Mouse (Mus musculus) kidney, embryonic 15.5 days (tissue): ENCODE results near the gene Slc38a10. TPM values are rescaled to one million over a fixed set of nuclear protein-coding genes. Genes with fewer than 3 reads are reported as not detected.

Source experiments
- ATAC-seq: fragments of 200-750 bp; cut with Nextera tagmentation; replicated peaks from 2 replicates; pipeline ENCODE4 v1.8.0; 2017; ENCODE audit warnings: moderate TSS enrichment; ENCODE audit not compliant: low FRiP score
- H3K27ac ChIP-seq: fragments of 300-500 bp; sonication (generic); 2 replicates; pipeline ENCODE4 v1.5.1; 2015; ENCODE audit warnings: mild to moderate bottlenecking, inconsistent platforms
- H3K27me3 ChIP-seq: fragments of 300-500 bp; sonication (generic); 2 replicates; pipeline ENCODE4 v1.6.1; 2015; ENCODE audit warnings: inconsistent platforms
- H3K36me3 ChIP-seq: fragments of 300-500 bp; sonication (generic); 2 replicates; pipeline ENCODE4 v1.6.1; 2015; ENCODE audit warnings: inconsistent platforms
- H3K4me1 ChIP-seq: fragments of 300-500 bp; sonication (generic); 2 replicates; pipeline ENCODE4 v1.6.1; 2015; ENCODE audit warnings: inconsistent platforms
- H3K4me2 ChIP-seq: fragments of 300-500 bp; sonication (generic); 2 replicates; pipeline ENCODE4 v1.6.1; 2015; ENCODE audit warnings: moderate library complexity, mild to moderate bottlenecking, inconsistent platforms
- H3K4me3 ChIP-seq: fragments of 300-500 bp; sonication (generic); replicated peaks from 2 replicates; pipeline ENCODE4 v1.5.1; 2015; ENCODE audit warnings: mild to moderate bottlenecking, inconsistent platforms
- H3K9ac ChIP-seq: fragments of 300-500 bp; sonication (generic); 2 replicates; pipeline ENCODE4 v1.6.1; 2015; ENCODE audit warnings: mild to moderate bottlenecking, inconsistent platforms
- H3K9me3 ChIP-seq: fragments of 300-500 bp; sonication (generic); replicated peaks from 2 replicates; pipeline ENCODE4 v1.6.1; 2016; ENCODE audit warnings: inconsistent platforms
- WGBS: fragments of 180-500 bp; shearing (Covaris S2); methylation state at CpG from one replicate; pipeline ENCODE4 v1.1.7; 2015; ENCODE audit warnings: mixed read lengths; 5-methylcytosine and 5-hydroxymethylcytosine counted together
- polyA plus RNA-seq: library from polyadenylated mRNA; unstranded; fragments of >200 nt; fragmentation: Nextera tagmentation; extraction: Ambion mirVana; gene quantifications from 2 replicates; pipeline ENCODE4 v1.2.1, GENCODE M21; 2015

Gene Slc38a10
- polyA plus RNA-seq, 1 experiment from 2014 or later, result 115 TPM

DNA sequence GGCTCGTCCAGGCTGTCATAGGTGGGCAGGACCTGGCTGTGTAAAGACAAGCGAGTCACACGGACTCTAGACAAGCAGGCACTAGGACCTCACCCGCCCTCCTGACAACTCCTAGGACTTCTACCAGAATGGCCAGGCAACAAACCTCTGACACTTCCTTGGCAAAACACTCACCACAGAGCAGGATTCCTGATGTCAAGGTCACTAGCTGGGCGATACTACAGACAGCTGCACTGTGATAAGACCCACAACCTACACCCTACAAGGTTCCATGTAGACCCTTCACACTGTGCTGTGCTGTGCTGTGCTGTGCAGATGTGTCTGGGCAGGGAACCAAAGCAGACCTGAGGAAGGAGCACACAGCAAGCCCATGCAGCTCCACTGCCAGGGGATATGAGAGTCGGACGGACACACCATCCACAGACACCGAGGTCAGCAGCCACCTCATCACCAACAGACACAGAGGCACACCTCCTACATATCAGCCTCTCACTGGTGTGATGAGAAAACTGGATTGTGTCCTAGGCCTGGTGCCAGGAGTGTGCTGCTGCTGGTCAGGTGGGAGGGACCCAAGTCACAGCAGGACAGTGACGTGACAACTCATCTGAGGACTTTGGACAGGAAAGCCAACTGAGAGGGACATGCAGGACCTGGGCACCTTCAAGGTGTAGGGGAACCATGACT is 16.2 kb downstream of the Slc38a10 start:
- no peaks in the 10 kb centered on the region for H3K9me3 ChIP-seq
- no peak for ATAC-seq
- H3K27me3 ChIP-seq, result no peaks in the 10 kb centered on the region
- 87% methylated on average over 9 of the region's 9 CpGs for WGBS
- peaks cover 66% of the 10 kb centered on the region for H3K36me3 ChIP-seq
- no peak overlapping the region for H3K9ac ChIP-seq
- no peak overlapping the region for H3K4me3 ChIP-seq
- H3K4me2 ChIP-seq, result no peak overlapping the region
- H3K27ac ChIP-seq, result no peak overlapping the region
- peaks cover 23% of the 10 kb centered on the region for H3K4me1 ChIP-seq

- 92% methylated on average over 5 of the region's 5 CpGs for WGBS
- ATAC-seq, result no peak
Observed at GRCm38 (mm10) chr11:120134148-120134547, 17.0 kb downstream of the Slc38a10 start.

GRCm38 (mm10) chr11:120129281-120129680 is 21.9 kb downstream of the Slc38a10 start:
- H3K4me1 ChIP-seq, result no peaks in the 10 kb centered on the region
- H3K36me3 ChIP-seq, result peaks cover 85% of the 10 kb centered on the region
- H3K9ac ChIP-seq, result no peak overlapping the region
- WGBS, result 72% methylated on average over 7 of the region's 7 CpGs
- H3K27me3 ChIP-seq, result no peaks in the 10 kb centered on the region
- H3K9me3 ChIP-seq, result no peaks in the 10 kb centered on the region
- H3K4me3 ChIP-seq, result no peak overlapping the region
- H3K4me2 ChIP-seq, result no peak overlapping the region
- no peak overlapping the region for H3K27ac ChIP-seq
- ATAC-seq, result no peak

More at GRCm38 (mm10) chr11:120134148-120134547, 17.0 kb downstream of the Slc38a10 start:
- Histone ChIP-seq H3K9ac (no peak overlapping the region), H3K4me1 (peaks cover 23% of the 10 kb centered on the region), H3K4me3 (no peak overlapping the region), H3K36me3 (peaks cover 67% of the 10 kb centered on the region), H3K4me2 (no peak overlapping the region), H3K27ac (no peak overlapping the region), H3K9me3 (no peaks in the 10 kb centered on the region), H3K27me3 (no peaks in the 10 kb centered on the region)

- no peaks in the 10 kb centered on the region for H3K27me3 ChIP-seq
- ATAC-seq, result no peak
- no peak overlapping the region for H3K27ac ChIP-seq
- H3K4me1 ChIP-seq, result no peaks in the 10 kb centered on the region; the same call in 1 of the 2 replicates
- 90% methylated on average over 2 of the region's 2 CpGs for WGBS
- H3K9ac ChIP-seq, result no peak overlapping the region
- H3K9me3 ChIP-seq, result no peaks in the 10 kb centered on the region
- H3K4me2 ChIP-seq, result no peak overlapping the region
- H3K36me3 ChIP-seq, result peaks cover 80% of the 10 kb centered on the region
- no peak overlapping the region for H3K4me3 ChIP-seq
Observed at GRCm38 (mm10) chr11:120126845-120127244, 24.3 kb downstream of the Slc38a10 start.

DNA sequence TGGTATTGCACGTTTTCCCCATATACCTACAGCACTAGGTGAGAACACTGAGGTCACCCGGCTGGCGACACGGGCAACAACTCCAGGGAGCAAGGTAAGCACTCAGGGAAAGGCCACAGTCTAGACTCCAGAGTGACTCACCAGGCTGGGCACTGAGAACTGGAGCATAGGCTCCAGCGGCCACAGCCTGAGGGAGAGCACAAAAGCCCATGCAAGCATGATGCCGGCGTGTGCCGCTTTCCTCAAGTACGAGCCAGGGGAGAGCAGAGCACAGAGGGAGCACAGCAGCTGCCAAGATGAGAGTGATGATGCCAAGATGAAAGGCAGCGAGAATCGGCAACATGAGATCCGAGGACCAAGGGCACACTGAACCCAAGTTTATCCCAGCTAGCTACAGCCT is 29.0 kb downstream of the Slc38a10 start:
- H3K4me2 ChIP-seq, result no peak overlapping the region
- no peak overlapping the region for H3K4me3 ChIP-seq
- H3K9me3 ChIP-seq, result no peaks in the 10 kb centered on the region
- no peak overlapping the region for H3K27ac ChIP-seq
- ATAC-seq, result no peak
- no peak overlapping the region for H3K9ac ChIP-seq
- peaks cover 78% of the 10 kb centered on the region for H3K36me3 ChIP-seq
- H3K4me1 ChIP-seq, result peaks cover 3% of the 10 kb centered on the region
- WGBS, result 80% methylated on average over 12 of the region's 12 CpGs
- no peaks in the 10 kb centered on the region for H3K27me3 ChIP-seq

DNA sequence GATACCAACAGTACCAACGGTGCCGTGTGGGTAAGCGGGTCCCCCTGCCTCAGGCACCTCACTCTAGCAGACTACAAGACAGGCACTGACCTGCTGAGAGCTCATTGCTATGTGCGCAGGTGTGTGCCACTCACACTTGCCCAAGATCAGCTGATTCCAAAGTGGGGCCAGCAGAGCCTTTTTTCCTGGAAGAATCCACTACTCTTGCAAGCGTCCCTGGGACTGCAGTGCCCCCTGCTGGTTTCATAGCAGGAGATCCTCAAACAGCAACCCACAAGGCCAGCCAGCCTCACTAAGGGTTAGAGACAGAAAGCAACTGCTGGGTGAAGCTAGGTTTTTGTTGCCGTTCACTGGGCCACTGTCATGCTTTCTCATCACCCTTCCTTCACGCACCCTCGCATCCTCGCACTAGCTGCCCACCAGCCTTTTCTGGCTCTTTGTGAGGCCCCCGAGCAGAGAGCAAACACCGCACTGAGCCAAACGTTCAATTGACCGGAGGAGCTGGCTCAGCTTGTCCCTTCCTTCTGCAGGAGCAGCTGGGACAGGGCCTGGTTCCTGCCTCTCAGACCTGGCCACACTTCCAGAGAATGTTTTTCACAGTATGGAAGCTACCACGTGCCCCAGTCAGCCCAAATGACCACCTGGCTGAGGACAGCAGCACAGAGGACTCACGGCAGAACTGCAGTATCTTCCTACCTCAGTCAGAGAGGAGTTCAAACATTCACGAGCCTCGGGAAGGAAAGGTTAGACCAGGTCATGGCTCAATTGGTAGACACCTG is 30.3 kb downstream of the Slc38a10 start:
- Histone ChIP-seq H3K4me3 (no peak overlapping the region), H3K27me3 (no peaks in the 10 kb centered on the region), H3K9me3 (no peaks in the 10 kb centered on the region), H3K36me3 (peaks cover 80% of the 10 kb centered on the region), H3K4me2 (no peak overlapping the region), H3K27ac (no peak overlapping the region), H3K9ac (no peak overlapping the region), H3K4me1 (peaks cover 3% of the 10 kb centered on the region)
- WGBS, result 84% methylated on average over 17 of the region's 17 CpGs
- ATAC-seq, result no peak

- Histone ChIP-seq H3K36me3 (peaks cover 83% of the 10 kb centered on the region), H3K4me3 (no peak overlapping the region), H3K27me3 (no peaks in the 10 kb centered on the region), H3K4me2 (no peak overlapping the region), H3K9ac (no peak overlapping the region), H3K4me1 (peaks cover 3% of the 10 kb centered on the region), H3K27ac (no peak overlapping the region), H3K9me3 (no peaks in the 10 kb centered on the region)
- ATAC-seq, result no peak
- WGBS, result 87% methylated on average over 10 of the region's 10 CpGs
Observed at GRCm38 (mm10) chr11:120119936-120120541, 31.1 kb downstream of the Slc38a10 start.

DNA sequence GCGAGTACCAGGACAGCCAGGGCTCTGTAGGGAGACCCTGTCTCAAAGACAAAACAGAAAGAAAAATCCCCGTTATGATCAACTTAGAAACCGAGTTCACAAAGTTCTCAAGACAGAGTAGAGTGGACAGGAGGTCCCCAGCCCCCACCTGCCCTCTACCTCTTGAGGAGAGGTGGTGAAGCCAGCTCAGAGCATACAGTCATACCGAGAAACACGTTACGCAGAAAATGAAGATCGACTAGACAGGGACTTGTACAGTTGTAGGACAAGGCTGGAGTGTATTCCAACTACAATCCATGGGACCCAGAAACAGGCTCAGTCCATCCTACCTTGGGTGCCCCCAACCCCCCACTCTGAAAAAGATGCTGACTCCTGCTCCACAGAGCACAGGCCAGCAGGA is 32.0 kb downstream of the Slc38a10 start:
- no peaks in the 10 kb centered on the region for H3K9me3 ChIP-seq
- H3K4me1 ChIP-seq, result peaks cover 3% of the 10 kb centered on the region
- H3K36me3 ChIP-seq, result peaks cover 90% of the 10 kb centered on the region
- 91% methylated on average over 7 of the region's 7 CpGs for WGBS
- H3K9ac ChIP-seq, result no peak overlapping the region
- no peak for ATAC-seq
- no peak overlapping the region for H3K4me3 ChIP-seq
- H3K27me3 ChIP-seq, result no peaks in the 10 kb centered on the region
- no peak overlapping the region for H3K4me2 ChIP-seq
- no peak overlapping the region for H3K27ac ChIP-seq

DNA sequence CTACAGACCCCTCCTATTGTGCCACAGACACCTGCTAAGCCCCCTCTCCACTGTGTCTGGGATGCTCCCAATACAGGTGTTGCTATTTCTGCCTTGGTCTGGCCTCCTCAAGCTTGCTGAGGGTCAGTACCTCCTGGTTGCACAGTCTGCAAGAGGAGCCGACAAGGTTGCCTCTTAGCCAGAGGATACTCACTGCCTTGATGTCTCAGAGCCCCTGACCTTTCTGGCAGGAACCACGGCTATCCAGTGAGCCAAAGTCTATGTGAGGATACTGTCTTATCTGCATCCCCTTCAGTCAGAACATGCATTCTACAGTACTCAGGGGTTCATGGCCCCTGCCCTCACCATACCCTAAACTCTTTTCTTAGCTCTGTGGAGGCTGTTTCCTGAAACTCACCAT is 33.5 kb downstream of the Slc38a10 start:
- H3K4me2 ChIP-seq, result no peak overlapping the region
- ATAC-seq, result no peak
- H3K9ac ChIP-seq, result no peak overlapping the region
- H3K9me3 ChIP-seq, result no peaks in the 10 kb centered on the region
- H3K4me3 ChIP-seq, result no peak overlapping the region
- no peak overlapping the region for H3K27ac ChIP-seq
- peaks cover 91% of the 10 kb centered on the region for H3K36me3 ChIP-seq
- peaks cover 3% of the 10 kb centered on the region for H3K4me1 ChIP-seq
- WGBS, result 93% methylated on average over 2 of the region's 2 CpGs
- H3K27me3 ChIP-seq, result no peaks in the 10 kb centered on the region

- Histone ChIP-seq H3K4me1 (peaks cover 13% of the 10 kb centered on the region), H3K4me2 (no peak overlapping the region), H3K9ac (no peak overlapping the region), H3K4me3 (no peak overlapping the region), H3K9me3 (no peaks in the 10 kb centered on the region), H3K27ac (no peak overlapping the region), H3K27me3 (no peaks in the 10 kb centered on the region), H3K36me3 (peaks cover 81% of the 10 kb centered on the region)
- no peak for ATAC-seq
- WGBS, result 88% methylated on average over 21 of the region's 21 CpGs
Observed at GRCm38 (mm10) chr11:120114488-120115215, 36.5 kb downstream of the Slc38a10 start.

DNA sequence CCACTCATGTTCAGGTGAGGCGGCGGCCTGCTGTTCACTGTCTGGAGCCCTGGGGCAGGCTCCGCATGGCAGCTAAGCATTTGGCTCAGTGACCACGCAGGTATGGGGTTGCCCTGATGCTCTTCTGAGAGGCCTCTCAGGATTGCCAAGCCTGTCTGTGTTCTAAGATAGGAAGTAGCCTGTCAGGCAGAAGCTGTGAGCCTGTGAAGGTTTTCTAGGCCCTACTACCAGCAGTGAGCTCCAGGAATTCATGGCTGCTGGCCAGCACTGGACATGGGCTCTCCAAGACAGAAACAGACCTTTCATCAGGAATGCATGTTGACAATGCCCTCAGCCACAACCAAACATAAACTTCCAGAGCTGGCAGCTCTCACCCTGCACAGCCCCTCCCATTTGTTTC is 39.0 kb downstream of the Slc38a10 start:
- Histone ChIP-seq H3K27me3 (no peaks in the 10 kb centered on the region), H3K36me3 (peaks cover 76% of the 10 kb centered on the region), H3K9ac (no peak overlapping the region), H3K4me1 (peaks cover 33% of the 10 kb centered on the region), H3K4me3 (no peak overlapping the region), H3K4me2 (no peak overlapping the region), H3K27ac (no peak overlapping the region), H3K9me3 (no peaks in the 10 kb centered on the region)
- 88% methylated on average over 4 of the region's 4 CpGs for WGBS
- ATAC-seq, result no peak

DNA sequence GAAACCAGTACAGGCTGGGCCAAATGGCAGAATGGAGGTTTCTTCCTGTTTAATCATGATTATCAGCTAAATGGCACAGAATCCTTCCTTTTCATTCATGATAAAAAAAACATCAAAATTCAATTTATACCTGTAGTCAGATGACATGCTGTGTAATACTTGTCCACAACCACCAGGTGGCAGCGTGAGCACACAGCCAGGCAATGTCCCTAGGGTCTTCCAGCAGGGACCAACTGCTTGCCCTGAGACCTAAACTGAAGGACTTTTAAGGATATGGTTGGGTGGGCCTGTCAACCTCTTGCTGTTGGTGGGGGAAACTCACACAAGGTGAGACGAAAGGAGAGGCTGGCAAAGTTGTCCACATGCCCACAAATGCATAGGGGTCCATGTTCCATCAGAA is 40.1 kb downstream of the Slc38a10 start:
- Histone ChIP-seq H3K9ac (no peak overlapping the region), H3K4me1 (peaks cover 34% of the 10 kb centered on the region), H3K4me2 (no peak overlapping the region), H3K4me3 (no peak overlapping the region), H3K27ac (0 out of 2 replicates have a peak overlapping the region, but pooled peaks have one; percentile 27), H3K9me3 (no peaks in the 10 kb centered on the region), H3K36me3 (peaks cover 74% of the 10 kb centered on the region), H3K27me3 (no peaks in the 10 kb centered on the region)
- WGBS, result 3% methylated on average over 2 of the region's 2 CpGs
- ATAC-seq, result no peak
